Mouse (Mus musculus) CH12.LX (cell line): ENCODE results near the gene Pcbp4. TPM values are rescaled to one million over a fixed set of nuclear protein-coding genes. Genes with fewer than 3 reads are reported as not detected.
A peak's percentile ranks its signal among the peaks of the same experiment; 100 is the strongest.

Experiments
- DNase-seq: peaks from one replicate; pipeline ENCODE4 v3.0.0-alpha.2; 2013; ENCODE audit errors: extremely low read depth
- H3K27ac ChIP-seq: 2 replicates; pipeline ENCODE4 v1.5.1; 2012; ENCODE audit warnings: low read depth, mild to moderate bottlenecking, control low read depth, moderate library complexity; ENCODE audit not compliant: insufficient read depth
- H3K27me3 ChIP-seq: replicated peaks from 2 replicates; pipeline ENCODE3; 2012; ENCODE audit warnings: inconsistent platforms
- H3K36me3 ChIP-seq, 2 experiments: replicated peaks in 1 of 2; 2 replicates each; pipeline versions ENCODE3 to v1.6.1; 2012; ENCODE audit warnings: inconsistent platforms in 1 of 2, low read length in 1 of 2, mild to moderate bottlenecking in 1 of 2, mixed read lengths in 1 of 2, moderate library complexity in 1 of 2; ENCODE audit not compliant: control insufficient read depth in 1 of 2, insufficient read depth in 1 of 2
- H3K4me1 ChIP-seq, 2 experiments: 2 replicates each; pipeline ENCODE4 v1.6.1; 2012; ENCODE audit warnings: inconsistent platforms in 1 of 2, moderate library complexity in 1 of 2; ENCODE audit not compliant: insufficient read depth in 2 of 2, control insufficient read depth in 1 of 2
- H3K4me2 ChIP-seq: 2 replicates; pipeline ENCODE4 v1.6.1; 2012; ENCODE audit warnings: low read depth, mild to moderate bottlenecking, control low read depth; ENCODE audit not compliant: poor library complexity, insufficient read depth, severe bottlenecking
- H3K4me3 ChIP-seq, 3 experiments: fragments of 150-350 bp in 1 of 3; sonication (generic) in 1 of 3; replicated peaks in 1 of 3; 2 replicates each; pipeline versions ENCODE3 to v1.5.1; 2011 to 2012; ENCODE audit warnings: low read depth in 2 of 3, low read length in 2 of 3, mild to moderate bottlenecking in 2 of 3, moderate library complexity in 2 of 3, control low read depth in 1 of 3, improper control_type of control experiment in 1 of 3, inconsistent platforms in 1 of 3, mixed read lengths in 1 of 3; ENCODE audit not compliant: poor library complexity in 1 of 3
- H3K79me2 ChIP-seq: replicated peaks from 2 replicates; pipeline ENCODE4 v1.6.1; 2012; ENCODE audit warnings: mild to moderate bottlenecking, moderate library complexity; ENCODE audit not compliant: control insufficient read depth, poor library complexity, insufficient read depth, severe bottlenecking; ENCODE audit errors: extremely low read depth
- H3K9ac ChIP-seq: 2 replicates; pipeline ENCODE4 v1.6.1; 2012; ENCODE audit warnings: low read depth, mild to moderate bottlenecking, control low read depth, moderate library complexity; ENCODE audit not compliant: insufficient read depth
- H3K9me3 ChIP-seq: replicated peaks from 2 replicates; pipeline ENCODE3; 2012; ENCODE audit warnings: low read length, inconsistent platforms, mixed read lengths
- BHLHE40 ChIP-seq: IDR thresholded peaks from 2 replicates; pipeline ENCODE4 v1.6.1; 2011; ENCODE audit warnings: mild to moderate bottlenecking, low read depth, low read length, improper control_type of control experiment
- CHD1 ChIP-seq: IDR thresholded peaks from 2 replicates; pipeline ENCODE4 v1.6.1; 2012; ENCODE audit warnings: low read depth, low read length, improper control_type of control experiment, inconsistent platforms
- CHD2 ChIP-seq: IDR thresholded peaks from 2 replicates; pipeline ENCODE4 v1.6.1; 2011; ENCODE audit warnings: low read length, improper control_type of control experiment
- CTCF ChIP-seq, 2 experiments: IDR thresholded peaks in 1 of 2; conservative IDR thresholded peaks in 1 of 2; 2 replicates each; pipeline ENCODE4 v1.5.1; 2011 to 2012; ENCODE audit warnings: low read depth in 2 of 2, low read length in 2 of 2, improper control_type of control experiment in 1 of 2, inconsistent platforms in 1 of 2, mild to moderate bottlenecking in 1 of 2, moderate library complexity in 1 of 2
- E2F4 ChIP-seq: IDR thresholded peaks from 2 replicates; pipeline ENCODE4 v1.6.1; 2011; ENCODE audit warnings: low read depth, low read length, improper control_type of control experiment; ENCODE audit not compliant: insufficient replicate concordance
- ELF1 ChIP-seq: IDR thresholded peaks from 2 replicates; pipeline ENCODE4 v1.6.1; 2014; ENCODE audit warnings: low read depth, mild to moderate bottlenecking, inconsistent platforms, low read length, improper control_type of control experiment
- EP300 ChIP-seq: IDR thresholded peaks from 2 replicates; pipeline ENCODE4 v1.6.1; 2011; ENCODE audit warnings: low read length, improper control_type of control experiment
- ETS1 ChIP-seq: conservative IDR thresholded peaks from 2 replicates; pipeline ENCODE4 v1.6.1; 2012; ENCODE audit warnings: low read depth, mild to moderate bottlenecking, inconsistent platforms, low read length, improper control_type of control experiment, moderate library complexity
- GABPA ChIP-seq: IDR thresholded peaks from 2 replicates; pipeline ENCODE4 v1.6.1; 2012; ENCODE audit warnings: low read depth, low read length, improper control_type of control experiment, inconsistent platforms; ENCODE audit not compliant: insufficient replicate concordance
- HCFC1 ChIP-seq: IDR thresholded peaks from 2 replicates; pipeline ENCODE4 v1.6.1; 2012; ENCODE audit warnings: low read depth, mild to moderate bottlenecking, inconsistent platforms, low read length, improper control_type of control experiment
- IRF4 ChIP-seq: IDR thresholded peaks from 2 replicates; pipeline ENCODE4 v1.6.1; 2014; ENCODE audit warnings: low read depth, mild to moderate bottlenecking, inconsistent platforms, low read length, improper control_type of control experiment
- JUN ChIP-seq: IDR thresholded peaks from 2 replicates; pipeline ENCODE4 v1.6.1; 2011; ENCODE audit warnings: low read depth, mild to moderate bottlenecking, low read length, improper control_type of control experiment, moderate library complexity; ENCODE audit not compliant: insufficient read depth
- JUND ChIP-seq: conservative IDR thresholded peaks from 2 replicates; pipeline ENCODE4 v1.6.1; 2011; ENCODE audit warnings: low read depth, low read length, improper control_type of control experiment
- KAT2A ChIP-seq: IDR thresholded peaks from 2 replicates; pipeline ENCODE4 v1.6.1; 2012; ENCODE audit warnings: low read length, improper control_type of control experiment, inconsistent platforms; ENCODE audit not compliant: insufficient replicate concordance
- MAFK ChIP-seq: IDR thresholded peaks from 2 replicates; pipeline ENCODE4 v1.6.1; 2011; ENCODE audit warnings: low read length, improper control_type of control experiment; ENCODE audit not compliant: insufficient replicate concordance
- MAX ChIP-seq: IDR thresholded peaks from 2 replicates; pipeline ENCODE4 v1.6.1; 2011; ENCODE audit warnings: low read length, improper control_type of control experiment
- MAZ ChIP-seq: IDR thresholded peaks from 2 replicates; pipeline ENCODE4 v1.6.1; 2012; ENCODE audit warnings: low read depth, mild to moderate bottlenecking, inconsistent platforms, low read length, improper control_type of control experiment, moderate library complexity
- MEF2A ChIP-seq: IDR thresholded peaks from 2 replicates; pipeline ENCODE4 v1.6.1; 2014; ENCODE audit warnings: low read depth, mild to moderate bottlenecking, inconsistent platforms, low read length, improper control_type of control experiment, borderline replicate concordance
- MXI1 ChIP-seq: IDR thresholded peaks from 2 replicates; pipeline ENCODE4 v1.6.1; 2011; ENCODE audit warnings: mild to moderate bottlenecking, low read depth, low read length, improper control_type of control experiment
- MYC ChIP-seq: IDR thresholded peaks from 2 replicates; pipeline ENCODE4 v1.6.1; 2011; ENCODE audit warnings: low read depth, mild to moderate bottlenecking, improper control_type of control experiment, low read length
- NELFE ChIP-seq: IDR thresholded peaks from 2 replicates; pipeline ENCODE4 v1.6.1; 2011; ENCODE audit warnings: low read depth, low read length, improper control_type of control experiment
- NRF1 ChIP-seq: IDR thresholded peaks from 2 replicates; pipeline ENCODE4 v1.6.1; 2014; ENCODE audit warnings: low read depth, mild to moderate bottlenecking, inconsistent platforms, low read length, improper control_type of control experiment, moderate library complexity
- PAX5 ChIP-seq: IDR thresholded peaks from 2 replicates; pipeline ENCODE4 v1.6.1; 2012; ENCODE audit warnings: low read length, inconsistent platforms, mixed read lengths
- POLR2A ChIP-seq: IDR thresholded peaks from 2 replicates; pipeline ENCODE4 v1.6.1; 2011; ENCODE audit warnings: low read depth, mild to moderate bottlenecking, improper control_type of control experiment, low read length
- POLR2AphosphoS2 ChIP-seq: IDR thresholded peaks from 2 replicates; pipeline ENCODE4 v1.6.1; 2011; ENCODE audit warnings: low read depth, low read length, improper control_type of control experiment
- RAD21 ChIP-seq: IDR thresholded peaks from 2 replicates; pipeline ENCODE4 v1.6.1; 2011; ENCODE audit warnings: low read depth, mild to moderate bottlenecking, low read length, improper control_type of control experiment, moderate library complexity
- RCOR1 ChIP-seq: conservative IDR thresholded peaks from 2 replicates; pipeline ENCODE4 v1.6.1; 2012; ENCODE audit warnings: low read depth, mild to moderate bottlenecking, inconsistent platforms, low read length, improper control_type of control experiment
- SIN3A ChIP-seq: IDR thresholded peaks from 2 replicates; pipeline ENCODE4 v1.6.1; 2012; ENCODE audit warnings: low read length, improper control_type of control experiment, inconsistent platforms
- SMC3 ChIP-seq: IDR thresholded peaks from 2 replicates; pipeline ENCODE4 v1.6.1; 2011; ENCODE audit warnings: low read depth, low read length, improper control_type of control experiment
- TBP ChIP-seq: conservative IDR thresholded peaks from 2 replicates; pipeline ENCODE4 v1.6.1; 2011; ENCODE audit warnings: low read depth, low read length, improper control_type of control experiment
- TCF12 ChIP-seq: IDR thresholded peaks from 2 replicates; pipeline ENCODE4 v1.6.1; 2014; ENCODE audit warnings: low read depth, mild to moderate bottlenecking, inconsistent platforms, low read length, improper control_type of control experiment
- UBTF ChIP-seq: IDR thresholded peaks from 2 replicates; pipeline ENCODE4 v1.6.1; 2012; ENCODE audit warnings: low read depth, mild to moderate bottlenecking, inconsistent platforms, low read length, improper control_type of control experiment, moderate library complexity
- USF1 ChIP-seq: IDR thresholded peaks from 2 replicates; pipeline ENCODE4 v1.6.1; 2014; ENCODE audit warnings: low read depth, mild to moderate bottlenecking, inconsistent platforms, low read length, improper control_type of control experiment
- USF2 ChIP-seq: conservative IDR thresholded peaks from 2 replicates; pipeline ENCODE4 v1.6.1; 2011; ENCODE audit warnings: low read depth, low read length, improper control_type of control experiment
- ZC3H11A ChIP-seq: IDR thresholded peaks from 2 replicates; pipeline ENCODE4 v1.6.1; 2012; ENCODE audit warnings: low read depth, mild to moderate bottlenecking, inconsistent platforms, low read length, improper control_type of control experiment
- ZKSCAN1 ChIP-seq: IDR thresholded peaks from 2 replicates; pipeline ENCODE4 v1.6.1; 2012; ENCODE audit warnings: low read depth, inconsistent platforms, low read length, improper control_type of control experiment, borderline replicate concordance
- ZMIZ1 ChIP-seq: IDR thresholded peaks from 2 replicates; pipeline ENCODE4 v1.6.1; 2012; ENCODE audit warnings: low read depth, mild to moderate bottlenecking, inconsistent platforms, low read length, improper control_type of control experiment
- ZNF384 ChIP-seq: IDR thresholded peaks from 2 replicates; pipeline ENCODE4 v1.6.1; 2012; ENCODE audit warnings: low read depth, low read length, improper control_type of control experiment, inconsistent platforms
- dilution Hi-C: fragments of 300-500 bp; cut with MboI; formaldehyde crosslinking; loops from 2 replicates; pipeline ENCODE4 v1.14.3; 2020; ENCODE audit warnings: low sequenced_read_pairs; ENCODE audit not compliant: extremely low pct_unique_long_range_greater_than_20kb, extremely low pct_ligation_motif_present
- in situ Hi-C: fragments of 300-500 bp; cut with MboI; formaldehyde crosslinking; loops from 3 replicates; pipeline ENCODE4 v1.14.3; 2019; ENCODE audit warnings: low sequenced_read_pairs, low pct_ligation_motif_present, low pct_unique_long_range_greater_than_20kb, mixed read lengths
- polyA plus RNA-seq: library from polyadenylated mRNA; unstranded; fragments of >175 nt; gene quantifications from 2 replicates; pipeline ENCODE4 v1.2.1, GENCODE M21; 2012; ENCODE audit warnings: low read depth; ENCODE audit not compliant: insufficient read length
- total RNA-seq, 2 experiments: library from RNA; depleted of rRNA; stranded (reverse); fragments of 300-350 nt in 1 of 2; fragments of >200 nt in 1 of 2; gene quantifications; 2 replicates each; pipeline ENCODE4 v1.2.3; 2012 to 2014

Pcbp4 gene
- total and polyA plus RNA-seq, 3 experiments, result 44.0 to 54.2 (median 44.1) TPM

- Histone ChIP-seq H3K27ac (no peak overlapping the region), H3K27me3 (no peaks in the 10 kb centered on the region), H3K9ac (peak overlapping the region; percentile 18; the same call in 1 of the 2 replicates), H3K9me3 (no peaks in the 10 kb centered on the region), H3K4me2 (peak overlapping the region; percentile 90), H3K4me3 (peak overlapping the region in 2 of 3 experiments; percentile 54 to 77), H3K36me3 (peaks cover 3 to 47% of the 10 kb centered on the region in 2 experiments), H3K79me2 (peaks cover 23% of the 10 kb centered on the region), H3K4me1 (peaks cover 2 to 51% of the 10 kb centered on the region in 2 experiments; a peak in 3 of 4 replicates)
- in situ Hi-C loops (no loop called here), dilution Hi-C loops (no loop called here)
- peak; percentile 77 for DNase-seq
- TF ChIP-seq E2F4 (no peak), EP300 (no peak), CHD2 (peak; percentile 83), ETS1 (no peak), POLR2AphosphoS2 (no peak), ZC3H11A (no peak), MAX (no peak), ZNF384 (no peak), UBTF (no peak), GABPA (no peak), SMC3 (peak; percentile 55), MAFK (no peak), POLR2A (peak; percentile 33; the same call in 1 of the 2 replicates), JUN (no peak), CTCF (conservative IDR thresholded peaks at IDR 0.05 in 1 of 2, IDR thresholded peaks at IDR 0.05 in 1 of 2; ENCODE audit: low read depth in 2 of 2, low read length in 2 of 2) (peak; percentile 50 to 71; a peak in 3 of 4 replicates), MYC (no peak), NRF1 (0 out of 2 replicates have a peak, but pooled peaks have one; percentile 9), RAD21 (peak; percentile 48), CHD1 (no peak), MEF2A (no peak; the same call in 1 of the 2 replicates), KAT2A (no peak), MXI1 (no peak), BHLHE40 (no peak), IRF4 (peak; percentile 28; the same call in 1 of the 2 replicates), MAZ (no peak; the same call in 1 of the 2 replicates), TBP (no peak), SIN3A (0 out of 2 replicates have a peak, but pooled peaks have one; percentile 11), NELFE (no peak), PAX5 (no peak), USF1 (no peak), ELF1 (no peak; the same call in 1 of the 2 replicates), TCF12 (no peak), JUND (no peak), ZKSCAN1 (no peak), ZMIZ1 (no peak), RCOR1 (no peak), USF2 (no peak), HCFC1 (peak; percentile 33; the same call in 1 of the 2 replicates)
Measured at GRCm38 (mm10) chr9:106474456-106474855, 21.4 kb downstream of the Pcbp4 start.
